9 mouse cellular contexts compared by ENCODE assay signal in genomic region chr4:101354086-101354855, GRCm38 (mm10).
DNase-seq lines count a peak whose midpoint lies in the region; ATAC-seq and TF ChIP-seq lines count a peak whose summit lies in the region.
"Had no signal": no experiment of that assay in that cellular context is flagged by ENCODE, and none has a peak within 500 bp of the region (broad histone marks: within the 10 kb centered on the region; RNA-seq: fewer than 3 reads in every experiment).

No protein-coding gene starts in this region.

- intact Hi-C loops in heart, adult 2 months (cut with DNase I) = loop anchor here (5.0 to 10.0 kb wide), 2 partner anchors 187 to 1151 kb away; no protein-coding TSS in a partner anchor
- intact Hi-C loops in heart, postnatal 14 days (cut with DNase I) = loop anchor here (5.0 kb wide), 1 partner anchor 62 kb away; no protein-coding TSS in a partner anchor
- intact Hi-C loops in left cerebral cortex, postnatal 4 days (cut with DNase I) = no loop called here

- no peak for TF ChIP-seq CTCF in heart, adult 2 months (IDR thresholded peaks at IDR 0.05)
- TF ChIP-seq CTCF in embryonic fibroblast, embryonic 13.5 days (IDR thresholded peaks at IDR 0.05; ENCODE audit: borderline replicate concordance, insufficient read depth, low read length) = no peak

- H3K9ac ChIP-seq in heart, adult 2 months (ENCODE audit: low read depth, low read length) = peak overlapping the region; percentile 99

- ATAC-seq in megakaryocyte progenitor cell, adult 5-6 weeks (replicated peaks; ENCODE audit: poor library complexity) = no peak

- TF ChIP-seq POLR2A in heart, adult 2 months (IDR thresholded peaks at IDR 0.05; ENCODE audit: insufficient read depth, low read depth, low read length) = no peak; the same call in 1 of the 2 replicates
- no peak for TF ChIP-seq POLR2A in embryonic fibroblast, embryonic 13.5 days (IDR thresholded peaks at IDR 0.05; ENCODE audit: low read depth, low read length)

- H3K27me3 ChIP-seq in heart, adult 2 months (ENCODE audit: control insufficient read depth, insufficient read depth, low read length) = no peaks in the 10 kb centered on the region

- peaks cover 7% of the 10 kb centered on the region; the same call in 1 of the 2 replicates for H3K4me1 ChIP-seq in heart, adult 2 months (ENCODE audit: control insufficient read depth, insufficient read depth, low read length)
- peaks cover 11% of the 10 kb centered on the region for H3K4me1 ChIP-seq in embryonic fibroblast, embryonic 13.5 days (ENCODE audit: control insufficient read depth, insufficient read depth, low read length)

- no peak for DNase-seq in heart, adult 2 months
- no peak for DNase-seq in heart, postnatal 14 days
- peak; percentile 12 for DNase-seq in induced T-regulatory cell, adult 2 months (ENCODE audit: low read depth)
- DNase-seq in neural tube, embryonic 10.5 days (ENCODE audit: extremely low spot score, low spot score) = peak; percentile 15
- no peak for DNase-seq in adipocyte (ENCODE audit: low spot score)
- no peak for DNase-seq in left cerebral cortex, postnatal 4 days

- no peaks in the 10 kb centered on the region for H3K79me2 ChIP-seq in heart, adult 2 months (replicated peaks; ENCODE audit: control insufficient read depth, insufficient read depth, low read length)

- H3K4me3 ChIP-seq in heart, adult 2 months = peak overlapping the region; percentile 58
- H3K4me3 ChIP-seq in embryonic fibroblast, embryonic 13.5 days (ENCODE audit: insufficient read depth, low read length) = peak overlapping the region; percentile 81

- H3K36me3 ChIP-seq in heart, adult 2 months (ENCODE audit: control insufficient read depth, insufficient read depth, low read length) = peaks cover 19% of the 10 kb centered on the region
- H3K36me3 ChIP-seq: G1E had no signal

- WGBS in heart, adult 2 months = 5% methylated on average over 7 of the region's 7 CpGs

- no peak for TF ChIP-seq EP300 in heart, adult 2 months (IDR thresholded peaks at IDR 0.05; ENCODE audit: insufficient read depth, low read depth, low read length)

- peak overlapping the region; percentile 99 for H3K27ac ChIP-seq in heart, adult 2 months
- H3K27ac ChIP-seq in embryonic fibroblast, embryonic 13.5 days (ENCODE audit: insufficient read depth, low read length) = peak overlapping the region; percentile 87

Comparison
In these comparisons a context has a peak if more than half of its experiments do, and no peak if none do; other contexts are left out.
1. DNase-seq: peak in induced T-regulatory cell, adult 2 months (single experiment) and neural tube, embryonic 10.5 days (single experiment); none in heart, adult 2 months (0 of 2), heart, postnatal 14 days (0 of 2), adipocyte (single experiment) and left cerebral cortex, postnatal 4 days (single experiment).